Mouse (Mus musculus) right cerebral cortex, postnatal 10 days (tissue): ENCODE measurements at regions not wholly inside any gene's neighbourhood (a gene's known extent, or its start where the extent isn't known, plus 50 kb on each side); places are given as distances from the start of the nearest gene placed in this dataset.
"Not testable (repeated sequence)": the region's sequence is repeated elsewhere in the genome, so short reads cannot be mapped to it uniquely, and the experiment has no call there.

ENCODE experiments used
- DNase-seq, 2 experiments: peaks; one replicate each; pipeline ENCODE4 v3.0.0; 2021; ENCODE audit warnings: low spot score in 2 of 2

DNA sequence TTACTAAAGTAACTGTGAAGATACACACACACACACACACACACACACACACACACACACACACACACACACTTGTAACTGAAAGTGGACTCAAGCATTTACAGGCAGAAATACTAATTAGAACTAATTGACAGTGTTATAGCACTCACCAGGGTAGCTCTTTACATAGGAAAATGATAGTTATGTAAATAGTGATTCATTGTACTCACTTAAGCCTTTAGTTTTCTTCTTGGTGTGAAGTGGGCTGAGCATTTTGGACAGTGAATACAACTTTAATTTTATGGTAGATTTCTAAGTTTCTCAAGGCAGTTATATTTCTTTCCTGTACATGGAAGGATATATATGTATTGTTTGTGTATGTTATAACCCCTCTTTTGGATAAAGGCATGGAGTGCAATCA, 704.5 kb upstream of the Nr2f1 start:
- no peak for DNase-seq

DNA sequence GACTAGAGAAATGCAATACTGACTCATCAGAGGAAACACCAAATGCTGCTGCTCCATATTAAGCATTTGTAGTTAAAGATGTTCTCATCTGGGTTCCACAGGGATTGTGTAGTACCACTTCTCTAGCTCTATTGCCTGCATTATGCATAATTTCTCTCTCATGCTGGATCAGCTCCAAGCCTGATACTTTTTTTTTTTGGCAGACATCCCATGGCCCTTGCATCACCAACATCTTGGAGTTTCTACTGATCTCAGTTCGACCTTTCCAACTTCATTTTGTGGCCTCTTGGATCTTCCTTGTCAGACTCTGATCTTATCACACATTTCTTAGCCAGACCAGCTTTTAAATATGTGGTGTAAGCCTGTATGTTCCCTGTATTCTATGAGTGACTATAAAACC, 701.1 kb upstream of the Nr2f1 start:
- no peak for DNase-seq

DNA sequence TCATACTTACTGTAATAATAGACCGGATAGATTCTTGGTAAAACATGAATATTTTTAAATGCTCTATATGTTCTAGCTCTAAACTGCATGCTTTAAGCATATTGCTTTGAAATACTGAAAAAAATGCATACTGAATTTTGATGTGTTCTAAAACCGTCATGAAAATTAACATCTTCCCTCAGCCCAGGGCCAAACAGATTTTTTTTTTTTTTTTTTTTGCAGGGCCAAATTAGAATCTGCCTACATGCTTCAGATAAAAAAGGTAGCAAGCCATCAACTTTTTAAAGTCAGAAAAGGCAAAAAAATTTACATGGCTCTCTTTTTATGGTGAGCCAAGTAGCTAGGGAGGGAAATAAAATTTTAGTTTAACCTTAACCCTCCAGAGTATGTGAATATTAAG, 692.7 kb upstream of the Nr2f1 start:
- DNase-seq, result no peak

DNA sequence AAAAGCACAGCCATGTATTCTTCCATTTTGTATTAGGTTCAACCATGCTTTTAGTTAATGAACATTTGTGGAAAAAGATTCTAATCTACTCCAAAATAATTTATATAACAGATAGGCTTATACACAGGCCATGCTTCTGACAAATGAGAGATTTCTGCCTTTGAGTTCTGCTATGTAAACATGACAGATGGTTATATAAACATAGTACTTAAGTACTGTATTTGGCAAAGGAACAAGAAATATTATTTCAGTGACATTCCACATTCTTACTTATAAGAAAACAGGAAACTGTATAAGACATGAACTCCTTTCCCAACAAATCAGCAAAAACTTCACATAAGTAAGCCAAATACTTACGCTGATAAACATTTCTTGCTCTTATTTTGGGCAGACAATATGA, 683.5 kb upstream of the Nr2f1 start:
- DNase-seq, result no peak

DNA sequence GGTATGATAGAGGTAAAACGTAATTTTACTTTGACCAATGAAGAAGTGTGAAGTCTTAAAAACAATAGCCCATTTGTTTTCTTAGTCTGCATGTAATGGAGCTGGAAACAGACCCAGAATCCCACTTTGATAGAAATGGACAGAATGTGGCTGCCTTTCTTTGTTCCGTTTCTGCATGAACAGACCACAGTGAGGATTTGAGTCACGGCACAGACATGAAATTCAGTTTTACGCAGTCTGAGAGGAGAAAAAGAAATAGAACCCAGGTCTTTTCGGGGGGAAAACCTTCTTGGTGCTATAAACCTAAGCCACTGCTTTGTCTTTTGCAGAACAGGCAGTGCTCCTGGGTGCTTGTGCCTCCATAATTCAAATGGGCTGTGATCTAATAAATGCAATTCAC, 673.0 kb upstream of the Nr2f1 start:
- no peak for DNase-seq

DNA sequence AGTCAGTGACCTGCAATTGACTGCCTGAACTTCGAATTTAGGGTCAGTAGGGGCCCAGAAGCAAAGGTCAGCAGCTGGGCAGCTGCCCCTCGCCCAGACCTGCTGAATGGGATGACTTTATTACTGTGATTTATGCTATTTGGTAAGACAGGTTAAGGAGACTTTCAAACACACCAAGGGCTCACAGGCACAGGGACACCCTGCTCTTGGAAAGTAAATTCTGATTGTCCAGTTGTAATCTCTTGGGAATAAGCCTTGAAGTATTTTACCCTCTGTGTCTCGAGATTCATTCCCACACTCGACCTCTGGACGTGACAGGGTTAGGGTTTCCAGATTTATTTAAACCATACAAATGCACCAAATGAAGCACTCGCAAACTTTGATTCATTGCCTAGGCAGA, 672.4 kb upstream of the Nr2f1 start:
- no peak for DNase-seq

DNA sequence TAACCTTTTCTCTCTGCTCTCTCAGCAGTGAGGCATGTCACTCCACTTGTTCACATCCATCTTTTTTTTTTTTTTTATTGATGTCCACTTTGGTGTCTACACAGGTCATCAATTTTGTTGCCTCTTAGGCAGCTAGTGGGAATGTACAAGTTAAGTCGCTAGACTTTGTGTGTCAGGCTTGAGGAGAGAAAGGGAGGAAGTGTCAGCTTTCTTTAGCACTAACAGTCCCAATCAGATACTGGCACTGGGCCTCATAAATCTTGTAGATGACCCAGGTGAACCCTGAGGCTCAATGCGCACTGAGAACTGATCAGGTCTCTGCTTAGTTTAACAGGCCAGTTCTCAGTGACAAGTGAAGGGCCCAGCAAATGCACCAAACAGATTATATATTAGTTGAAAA, 671.7 kb upstream of the Nr2f1 start:
- DNase-seq, result no peak

DNA sequence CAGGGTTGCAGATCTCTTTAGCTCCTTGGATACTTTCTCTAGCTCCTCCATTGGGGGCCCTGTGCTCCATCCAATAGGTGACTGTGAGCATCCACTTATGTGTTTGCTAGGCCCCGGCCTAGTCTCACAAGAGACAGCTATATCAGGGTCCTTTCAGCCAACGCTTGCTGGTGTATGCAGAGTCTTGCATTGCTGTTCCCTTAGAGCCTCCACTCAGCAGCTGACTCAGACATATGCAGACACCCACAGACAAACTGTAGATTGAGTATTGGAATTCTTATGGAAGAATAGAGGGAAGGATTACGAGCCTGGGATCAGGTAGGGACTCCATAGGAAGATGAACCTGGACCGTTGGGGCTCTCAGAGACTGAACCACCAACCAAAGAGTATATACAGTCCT, 624.8 kb upstream of the Nr2f1 start:
- not testable (repeated sequence) for DNase-seq

DNA sequence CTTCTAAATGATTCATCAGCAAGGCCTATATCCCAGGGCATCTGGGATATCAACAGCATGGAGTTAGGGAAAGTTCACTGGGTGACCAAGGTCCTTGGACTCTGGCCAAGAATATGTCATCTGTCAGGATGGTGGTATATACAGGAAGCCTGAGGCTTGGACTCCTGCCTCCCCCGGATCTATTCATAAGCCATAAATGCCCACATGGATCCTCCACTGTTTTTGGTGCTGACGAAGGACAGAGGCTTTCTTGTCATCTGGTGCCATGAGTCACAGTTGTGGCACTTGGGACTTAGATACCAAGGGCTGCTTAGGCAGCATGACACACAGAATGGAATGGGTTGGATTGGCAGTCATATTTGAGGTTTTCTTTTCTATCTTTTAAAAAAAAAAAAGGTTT, 610.1 kb upstream of the Nr2f1 start:
- no peak for DNase-seq

DNA sequence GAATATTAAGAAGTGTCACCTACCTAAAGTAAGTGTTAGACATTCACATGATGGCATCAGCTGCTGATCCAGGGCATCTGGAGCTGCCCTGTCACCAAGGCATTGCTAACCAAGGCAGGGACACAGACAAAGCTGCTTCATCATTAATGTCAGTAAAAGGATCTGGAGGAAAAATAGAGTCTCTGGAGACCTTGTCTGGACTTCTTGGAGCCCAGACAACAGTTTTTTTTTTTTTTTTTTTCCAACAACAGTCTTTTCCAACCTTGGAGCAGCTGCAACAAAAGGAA, 603.2 kb upstream of the Nr2f1 start:
- DNase-seq, result no peak

DNA sequence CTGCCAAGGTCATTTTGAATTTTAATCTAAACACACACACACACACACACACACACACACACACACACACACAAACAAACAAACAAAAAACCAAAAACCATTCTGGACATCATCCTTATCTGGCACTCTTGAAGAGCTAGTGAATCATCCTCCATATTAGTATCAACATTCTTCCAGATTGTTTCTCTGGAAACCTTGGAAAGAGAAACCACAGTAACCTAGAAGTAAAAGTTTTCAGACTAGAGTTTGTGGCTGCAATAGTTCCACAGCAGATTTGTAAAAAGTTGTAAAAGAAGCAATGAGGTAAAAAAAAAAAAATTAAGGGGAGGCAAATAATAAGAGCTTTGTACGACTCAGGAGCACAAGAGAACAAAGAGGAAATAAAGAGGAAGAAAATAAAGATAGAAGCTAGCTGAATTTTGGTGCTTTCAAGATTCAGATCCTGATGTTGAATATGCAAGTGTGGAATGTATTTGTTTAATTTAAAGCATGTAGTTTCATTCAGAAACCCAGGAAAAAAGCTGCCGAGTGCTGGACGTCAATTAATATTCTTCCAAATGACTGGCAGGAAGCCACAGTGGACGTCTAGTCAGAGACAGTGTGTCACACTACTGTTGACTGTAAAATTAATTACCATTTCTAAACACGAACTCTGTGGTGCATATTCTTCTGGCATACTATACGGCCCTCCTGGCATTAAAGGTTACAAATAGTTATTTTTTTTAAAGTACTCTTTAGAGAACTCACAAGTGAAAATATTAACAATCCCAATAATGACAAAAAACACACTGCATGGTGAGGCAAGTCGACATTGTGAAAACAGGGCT, 602.7 kb upstream of the Nr2f1 start:
- DNase-seq, result no peak

DNA sequence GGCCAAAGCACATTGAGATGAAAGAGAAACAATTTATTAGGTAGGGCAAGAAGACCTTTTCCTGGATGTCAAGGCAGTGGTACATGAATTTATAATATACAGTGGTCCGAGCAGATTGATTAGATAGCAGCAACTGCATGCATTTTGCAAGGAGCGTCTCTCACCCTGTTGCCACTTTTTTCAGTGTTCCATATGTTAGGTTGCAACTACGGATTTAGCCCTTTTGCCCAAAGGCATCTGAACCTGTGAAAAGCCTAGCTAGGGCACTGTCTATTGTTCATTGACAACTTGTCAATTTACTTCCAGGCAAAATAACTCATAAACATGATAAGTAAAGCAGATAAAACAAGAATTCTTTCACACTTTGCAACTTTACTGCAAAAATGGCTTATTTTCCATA, 600.1 kb upstream of the Nr2f1 start:
- no peak for DNase-seq

DNA sequence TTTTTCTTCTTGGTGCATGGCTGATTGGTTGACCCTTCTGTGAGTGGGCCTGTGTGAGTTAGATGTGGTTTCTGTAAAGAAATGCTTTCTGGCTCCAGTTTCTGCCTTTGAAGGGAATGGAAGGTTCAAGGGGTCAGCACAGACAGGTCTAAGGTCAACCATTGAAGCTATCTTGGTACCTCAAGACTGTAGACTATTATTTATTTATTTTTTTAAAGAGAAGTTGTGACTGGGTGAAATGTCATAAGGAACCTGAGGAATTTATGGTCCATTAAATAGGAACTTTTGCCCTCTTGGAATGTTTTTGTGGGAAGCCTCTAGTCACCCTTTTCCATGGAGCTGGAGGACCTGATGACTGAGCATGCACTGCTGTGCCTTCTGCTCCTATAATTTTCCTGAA, 595.7 kb upstream of the Nr2f1 start:
- DNase-seq, result no peak

DNA sequence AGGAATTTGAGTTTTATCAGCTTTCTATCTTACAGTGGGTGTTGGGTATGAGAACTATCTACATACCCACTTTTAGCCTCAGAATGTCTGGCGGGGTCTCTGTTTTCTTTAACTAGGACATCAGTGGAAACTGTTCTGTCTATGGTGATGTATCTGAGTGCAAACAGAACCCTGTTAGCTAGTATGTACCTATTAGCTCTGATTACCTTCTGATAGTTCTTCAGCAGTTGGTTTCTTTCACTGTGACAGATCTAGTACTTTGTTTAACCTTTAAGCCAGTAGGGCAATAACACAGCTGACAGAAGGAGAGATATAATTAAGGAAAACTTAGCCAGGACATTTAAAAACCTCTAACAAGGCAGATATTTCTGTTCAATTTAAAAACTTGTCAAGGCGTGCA, 584.7 kb upstream of the Nr2f1 start:
- no peak for DNase-seq

DNA sequence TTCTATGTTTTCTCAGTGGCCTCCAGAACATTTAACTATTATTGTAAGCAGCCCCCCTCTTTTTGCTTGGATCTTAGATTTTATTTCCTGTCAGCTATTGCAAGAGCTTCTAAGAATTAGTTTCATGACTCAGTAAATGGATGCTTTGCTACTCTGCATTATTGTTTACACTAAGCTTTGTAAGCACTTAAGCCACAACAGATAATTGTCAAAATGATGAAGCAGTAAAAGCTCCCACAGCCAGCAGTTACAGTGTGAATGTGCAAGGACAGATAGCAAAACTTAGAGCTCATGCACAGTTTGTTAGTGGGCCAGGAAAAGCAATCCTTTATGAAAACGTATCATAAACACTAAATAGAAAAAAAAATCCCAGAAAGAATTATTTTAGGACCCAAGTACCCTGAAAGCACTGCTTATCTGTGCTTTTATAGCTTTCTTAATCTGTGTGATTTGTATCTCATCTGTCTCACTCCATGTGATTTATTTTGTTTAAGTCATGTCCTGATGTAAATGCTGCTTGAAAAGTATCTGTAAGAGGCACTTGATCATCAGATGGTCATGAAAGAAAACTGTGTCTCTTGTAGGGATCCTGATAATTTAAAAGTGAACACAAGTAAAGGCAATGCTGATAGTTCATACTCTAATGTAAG, 584.2 kb upstream of the Nr2f1 start:
- no peak for DNase-seq
